In the genomic region with DNA sequence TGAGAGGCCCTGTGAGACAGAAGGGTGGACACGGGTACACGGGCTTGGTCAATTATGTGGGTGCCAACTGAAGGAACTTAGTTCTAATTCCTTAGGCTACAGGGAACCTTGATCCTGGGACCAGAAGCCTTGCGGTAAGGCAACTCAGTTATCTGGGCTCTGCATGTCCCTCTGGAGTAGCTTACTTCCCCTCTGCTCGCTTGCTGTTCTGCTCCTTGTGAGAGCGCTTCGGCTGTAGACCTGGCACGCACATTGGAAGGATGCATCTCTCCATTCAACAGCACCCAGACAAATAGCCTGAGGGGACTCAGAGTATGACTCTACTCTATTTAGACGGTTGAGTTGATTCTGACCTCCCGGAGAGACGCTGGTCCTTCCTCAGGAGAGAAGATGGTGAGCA, we compare ENCODE assay signal across 11 mouse cellular contexts.
"Had no signal": no experiment of that assay in that cellular context is flagged by ENCODE, and none has a peak within 500 bp of the region (broad histone marks: within the 10 kb centered on the region; RNA-seq: fewer than 3 reads in every experiment).

No protein-coding gene starts in this region.

- H3K9ac ChIP-seq: liver, embryonic 12.5 days; liver, embryonic 14.5 days; lung, embryonic 14.5 days; midbrain, embryonic 12.5 days; neural tube, embryonic 12.5 days had no signal

- H3K27ac ChIP-seq: liver, embryonic 12.5 days; liver, embryonic 14.5 days; midbrain, embryonic 12.5 days; neural tube, embryonic 12.5 days had no signal

- DNase-seq: lung, adult 18-20 months; lung, embryonic 14.5 days; lung, postnatal 10 days; lung, postnatal 4 days; midbrain, embryonic 14.5 days; right cerebral cortex, postnatal 14 days; thymus, adult 2 months had no signal

- H3K4me3 ChIP-seq: liver, embryonic 12.5 days; midbrain, embryonic 12.5 days; neural tube, embryonic 12.5 days had no signal

- H3K4me2 ChIP-seq: liver, embryonic 12.5 days; lung, embryonic 14.5 days; midbrain, embryonic 12.5 days; neural tube, embryonic 12.5 days had no signal

- ATAC-seq: liver, embryonic 12.5 days had no signal

- H3K9me3 ChIP-seq: liver, embryonic 12.5 days; midbrain, embryonic 12.5 days; neural tube, embryonic 12.5 days had no signal

- H3K36me3 ChIP-seq: liver, embryonic 12.5 days; midbrain, embryonic 12.5 days; neural tube, embryonic 12.5 days had no signal

- H3K27me3 ChIP-seq: midbrain, embryonic 12.5 days; neural tube, embryonic 12.5 days had no signal
